Mouse (Mus musculus) bone marrow, adult 2 months (tissue): Measurements from ENCODE around the gene Entr1.

Experiments
- CTCF ChIP-seq: fragments of 200-500 bp; IDR thresholded peaks from 2 replicates; pipeline ENCODE4 v1.5.1; 2011; ENCODE audit warnings: low read length, control low read depth; ENCODE audit not compliant: control insufficient read depth, insufficient read depth
- POLR2A ChIP-seq: fragments of 200-500 bp; IDR thresholded peaks from 2 replicates; pipeline ENCODE4 v1.6.1; 2011; ENCODE audit warnings: low read depth, mild to moderate bottlenecking, control low read depth, low read length, borderline replicate concordance; ENCODE audit not compliant: control insufficient read depth

DNA sequence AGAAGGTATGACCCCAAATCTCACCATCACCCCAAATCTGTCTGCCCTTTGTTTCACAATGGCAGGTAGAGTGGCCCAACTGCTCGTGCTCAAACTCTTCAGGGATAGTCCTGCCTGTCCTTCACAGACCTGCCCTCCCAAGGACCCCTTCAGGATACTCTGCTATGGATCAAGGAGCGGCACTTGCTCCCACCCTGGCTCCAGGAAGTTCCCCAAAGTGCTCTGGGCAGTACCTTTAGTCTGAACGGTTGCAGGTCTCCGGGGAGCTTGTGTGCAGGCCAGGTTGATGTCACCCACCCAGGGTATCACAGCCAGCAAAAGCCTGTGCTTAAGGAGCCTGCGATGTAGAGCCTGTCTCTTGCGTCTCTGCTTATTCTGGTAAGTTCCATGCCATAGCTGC is 21.2 kb downstream of the Entr1 start:
- TF ChIP-seq CTCF (no peak), POLR2A (no peak)
